Mouse (Mus musculus) retina, adult 2 months (tissue): ENCODE measurements around the gene Ltv1.

ENCODE experiments used
- DNase-seq: peaks from one replicate; pipeline ENCODE4 v3.0.0-alpha.2; 2012; ENCODE audit warnings: low read depth, low spot score

Ltv1 gene

DNA sequence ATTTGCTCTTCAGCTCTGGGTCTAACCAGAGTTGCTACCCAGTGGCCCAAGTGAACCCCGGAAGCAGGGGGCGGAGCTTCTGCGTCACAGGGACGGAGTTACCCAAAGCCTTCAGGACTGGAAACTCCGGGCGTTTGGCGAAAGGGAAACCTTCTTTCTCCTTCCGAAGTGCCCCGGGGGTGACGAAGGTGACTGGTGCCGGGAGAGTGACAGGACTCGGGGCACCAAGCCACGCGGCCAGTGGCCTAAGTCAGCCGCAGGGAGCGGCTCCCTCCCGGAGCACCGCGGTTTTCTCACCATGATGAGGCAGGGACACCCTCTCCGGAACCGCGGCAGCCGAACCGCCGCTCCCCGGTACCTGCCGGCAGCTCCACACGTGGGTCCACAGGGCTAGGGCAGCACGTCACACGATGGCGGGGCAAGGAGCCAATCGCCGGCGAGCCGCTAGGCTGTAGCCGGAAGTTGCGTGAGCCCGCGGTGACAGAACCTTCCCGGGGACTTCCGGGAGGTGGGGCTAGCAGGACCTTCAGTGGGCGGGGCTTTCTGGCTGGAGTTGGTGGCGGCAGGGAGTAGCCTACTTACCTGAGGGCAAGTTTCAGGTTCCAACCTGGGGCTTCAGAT is at the start of gene Ltv1:
TSS of gene Ltv1 (minus strand) at position 438 of the 621 bp plus-strand sequence.
- DNase-seq: peak; percentile 90

DNA sequence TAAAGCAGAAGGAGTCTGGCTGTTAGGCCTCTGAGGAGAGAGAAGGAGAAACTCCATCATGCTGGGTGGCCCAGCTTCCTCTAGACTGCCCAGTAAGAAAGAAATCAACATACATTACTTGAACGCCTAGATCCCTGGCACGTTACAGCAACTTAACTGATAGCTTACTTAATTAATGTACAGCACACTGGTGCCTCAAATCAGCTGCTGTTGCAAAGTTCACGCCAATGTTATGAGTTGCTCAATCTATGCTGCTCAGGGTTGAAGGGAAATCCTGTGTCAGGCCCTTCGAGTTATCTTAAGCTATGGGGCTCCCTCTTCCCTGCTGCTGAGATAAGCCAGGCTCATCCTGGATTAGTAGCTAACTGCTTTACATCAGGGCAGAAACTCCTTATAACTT is 47.5 kb upstream of the Ltv1 start:
- DNase-seq: peak; percentile 45

DNA sequence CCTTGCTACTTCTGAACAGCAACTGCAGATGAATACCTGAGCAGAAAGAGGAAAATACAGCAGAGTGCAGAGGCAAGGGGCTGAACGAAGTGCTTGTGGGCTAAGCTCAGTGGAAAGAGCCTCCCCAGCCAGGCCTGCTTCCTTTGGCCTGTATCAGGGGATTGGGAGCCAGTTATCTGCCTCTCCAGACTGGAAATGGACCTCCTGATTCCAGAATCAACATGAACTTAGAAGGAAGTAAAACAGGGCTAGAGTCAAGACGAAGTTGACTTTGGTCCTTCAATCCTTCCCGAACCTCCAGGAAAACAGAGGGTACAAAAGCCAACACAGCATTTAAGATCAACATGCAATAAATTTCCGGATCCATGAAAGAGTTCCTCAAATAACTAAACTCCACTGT is 45.2 kb upstream of the Ltv1 start:
- no peak for DNase-seq

DNA sequence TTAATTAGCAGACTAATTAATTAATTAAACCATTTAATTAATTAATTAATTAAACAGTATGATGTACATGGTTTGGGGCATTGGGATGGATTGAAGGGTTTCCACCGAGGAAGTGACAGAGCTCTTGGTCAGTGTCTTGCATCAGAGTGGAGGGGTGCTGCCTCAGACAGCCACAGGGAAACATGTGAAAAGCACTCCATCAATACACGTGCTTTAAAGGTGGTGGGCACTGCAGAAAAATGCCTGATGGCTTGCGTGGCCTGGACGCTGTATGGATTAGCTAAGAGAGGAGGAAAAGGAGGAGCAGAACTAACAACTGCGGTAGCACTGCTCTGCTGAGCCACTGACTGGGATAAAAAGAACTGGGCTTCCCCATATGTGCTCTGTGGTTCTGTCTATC is 43.9 kb upstream of the Ltv1 start:
- no peak for DNase-seq

DNA sequence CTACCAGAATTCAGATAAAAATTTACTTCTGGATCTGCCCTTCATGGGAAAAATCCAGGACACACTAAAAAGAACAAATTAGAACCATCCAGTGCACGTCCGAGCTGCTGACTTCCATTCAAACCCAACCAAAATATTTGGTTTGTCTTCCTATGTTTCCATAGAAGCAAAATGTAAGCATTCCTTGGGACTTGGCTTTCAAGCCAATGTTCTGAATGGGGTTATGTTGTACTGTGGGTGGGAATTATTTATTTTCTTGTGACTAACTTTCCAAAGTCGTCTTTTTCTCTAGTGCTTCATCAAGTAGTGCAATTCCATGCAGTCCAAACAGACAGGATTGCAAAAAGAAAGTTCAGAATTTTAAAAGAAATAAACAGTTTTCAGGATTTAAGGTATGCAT is 41.5 kb upstream of the Ltv1 start:
- no peak for DNase-seq

DNA sequence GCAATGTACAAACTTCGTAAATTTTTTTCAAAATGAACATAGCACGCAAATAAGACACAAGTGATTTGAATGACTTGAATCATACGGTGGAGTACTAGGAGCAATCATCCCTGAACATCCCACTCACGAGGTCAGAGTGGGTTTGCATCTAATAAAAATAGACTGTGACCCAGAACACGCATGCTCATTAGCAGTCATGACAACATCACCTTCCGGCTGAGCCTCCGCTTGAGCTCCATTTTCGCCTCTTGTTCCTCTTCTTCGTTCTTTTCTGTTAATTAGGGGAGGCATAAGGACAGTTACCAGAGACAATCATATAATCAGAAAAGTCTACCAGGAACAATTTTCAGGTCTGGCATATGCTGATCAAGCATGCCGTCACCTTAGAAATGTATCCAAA is 41.0 kb upstream of the Ltv1 start:
- DNase-seq: no peak

DNA sequence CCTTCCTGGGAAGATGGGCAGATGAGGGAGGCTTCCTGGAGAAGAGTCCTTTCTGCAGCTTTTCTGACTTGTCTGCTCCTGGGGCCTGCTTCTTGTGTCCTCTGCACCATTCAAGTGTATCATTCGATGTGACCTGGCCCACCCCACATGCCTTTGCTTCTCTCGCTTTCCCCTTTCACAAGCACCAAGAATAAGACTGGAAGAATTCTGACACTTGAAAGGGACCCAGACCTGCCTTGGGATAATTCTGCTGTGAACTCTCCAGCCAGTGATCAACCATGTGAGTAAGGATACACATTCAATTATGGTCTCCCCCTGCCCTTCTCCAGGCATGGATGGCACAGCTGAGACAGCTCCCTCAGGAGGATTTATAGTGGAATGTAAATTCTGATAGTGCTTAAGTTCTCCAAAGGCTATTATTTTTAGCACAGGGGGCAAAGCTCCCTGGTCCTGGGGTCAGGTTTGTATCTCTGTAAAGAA is 40.2 kb upstream of the Ltv1 start:
- DNase-seq: no peak

DNA sequence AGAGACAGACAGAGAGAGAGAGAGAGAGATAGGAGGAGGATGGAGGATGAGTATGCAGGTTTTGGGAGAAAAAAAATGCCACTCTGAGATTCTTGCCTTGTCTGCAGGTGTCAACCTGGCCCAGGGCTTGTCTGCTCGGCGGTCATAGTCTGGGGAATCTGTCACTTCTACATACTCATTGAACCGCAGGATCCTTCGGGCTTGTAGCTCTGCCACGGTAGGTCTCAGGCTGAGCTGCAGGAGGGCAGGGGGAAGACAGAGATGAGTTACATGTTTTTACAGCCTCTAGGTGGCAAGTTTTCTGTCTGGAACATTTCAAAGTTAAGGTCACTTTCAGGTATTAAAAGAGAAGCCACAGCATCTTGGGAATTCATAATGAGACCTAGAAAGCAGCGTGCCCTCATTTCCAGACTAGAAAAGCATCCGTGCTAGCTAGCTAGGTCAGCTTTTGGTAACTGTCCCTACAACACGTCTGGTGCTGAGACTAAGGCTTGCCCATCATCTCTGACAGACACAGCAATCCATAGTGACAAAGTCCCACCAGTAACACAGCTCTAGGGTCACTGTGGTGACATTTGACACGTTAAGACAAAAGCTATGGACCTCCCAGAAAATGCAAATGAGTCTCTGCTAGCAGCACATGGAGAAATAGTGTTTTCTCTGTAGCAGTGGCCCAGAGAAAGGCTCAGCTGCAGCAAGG is 39.6 kb upstream of the Ltv1 start:
- DNase-seq: no peak

DNA sequence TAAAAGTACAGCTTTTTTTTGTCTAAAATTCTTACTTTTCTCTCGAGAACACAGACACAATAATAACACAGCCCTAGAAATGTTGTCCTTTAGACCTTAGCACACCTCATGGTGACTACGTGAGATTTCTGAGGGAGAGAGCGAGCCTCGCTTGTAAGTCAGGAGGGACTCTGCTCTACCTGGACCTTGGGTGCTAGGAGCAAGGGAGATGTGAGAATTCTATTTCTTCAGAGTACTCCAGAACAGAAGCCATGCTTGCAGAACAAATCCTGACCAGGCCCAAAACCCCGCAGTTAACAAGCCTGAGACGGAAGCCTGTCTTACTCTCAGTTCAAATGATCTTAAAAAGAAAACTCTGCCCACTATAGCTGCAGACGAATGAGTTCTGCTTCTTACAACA is 37.7 kb upstream of the Ltv1 start:
- DNase-seq: no peak

DNA sequence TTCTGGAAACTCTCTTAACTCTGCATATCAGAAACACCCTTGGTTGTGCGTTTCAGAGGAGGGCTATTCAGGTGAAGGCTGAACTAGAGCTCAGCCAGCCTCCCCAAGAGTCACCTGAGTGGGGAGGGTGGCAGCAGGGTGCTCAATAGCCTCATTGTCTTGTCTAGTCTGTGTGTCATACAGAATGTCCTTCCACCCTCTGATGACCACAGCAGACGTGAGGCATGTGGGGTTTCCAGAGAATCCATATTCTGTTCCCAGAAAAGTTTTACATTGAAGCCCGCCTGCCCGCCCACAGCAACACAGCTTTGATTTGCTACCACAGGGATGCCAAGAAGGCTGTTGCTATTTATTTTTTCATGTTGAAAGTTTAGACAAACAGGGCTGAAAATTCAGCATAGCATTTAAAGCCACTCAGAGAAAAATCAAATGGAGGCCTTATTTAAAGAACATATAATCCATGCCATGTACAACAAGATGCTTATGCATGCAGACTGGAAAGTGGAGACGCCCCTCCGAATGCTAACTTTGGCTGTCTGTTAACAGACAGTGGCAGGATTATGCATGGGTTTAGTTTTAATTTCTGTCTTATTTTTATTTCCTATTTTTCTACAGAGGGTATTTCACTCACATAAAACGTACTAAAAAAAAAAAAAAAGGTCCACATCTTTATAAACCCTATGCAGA is 32.6 kb upstream of the Ltv1 start:
- DNase-seq: no peak

DNA sequence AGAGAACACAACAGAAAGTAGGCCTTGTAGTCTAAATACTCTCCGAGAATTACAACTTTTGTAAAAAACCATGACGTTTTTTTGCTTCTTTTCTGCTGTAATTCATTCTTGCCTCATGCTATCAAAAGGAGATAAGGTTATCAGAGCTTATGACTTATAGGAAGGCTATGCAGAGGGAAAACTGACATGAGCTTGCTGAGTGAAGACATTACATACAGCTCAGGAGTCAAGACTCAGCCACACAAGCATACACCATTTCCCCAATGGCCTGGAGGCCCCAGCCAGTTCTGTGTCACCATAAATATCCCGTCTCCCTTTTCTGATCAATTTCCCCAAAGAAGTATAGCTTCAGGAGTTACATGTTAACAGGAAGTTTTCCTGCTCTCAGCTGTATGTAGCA is 29.2 kb upstream of the Ltv1 start:
- no peak for DNase-seq

DNA sequence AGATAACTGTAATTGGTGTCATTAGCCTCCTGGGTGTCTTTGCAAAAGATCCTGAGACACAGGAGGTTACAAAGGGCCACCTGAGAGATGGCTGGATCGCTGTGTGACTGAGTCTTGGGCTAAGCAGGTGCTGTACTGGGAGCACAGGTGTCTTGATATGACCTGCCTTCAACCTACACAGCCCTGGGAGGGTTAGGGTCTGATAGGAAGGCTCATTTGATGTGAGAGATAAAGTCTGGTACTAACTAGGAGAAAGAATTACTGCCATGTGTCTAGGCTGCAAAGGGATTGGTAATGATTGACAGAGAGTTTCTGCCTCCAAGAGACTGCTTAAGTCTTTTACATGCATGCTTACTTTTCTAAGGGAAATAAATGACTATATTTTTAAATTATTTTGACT is 27.1 kb upstream of the Ltv1 start:
- no peak for DNase-seq

DNA sequence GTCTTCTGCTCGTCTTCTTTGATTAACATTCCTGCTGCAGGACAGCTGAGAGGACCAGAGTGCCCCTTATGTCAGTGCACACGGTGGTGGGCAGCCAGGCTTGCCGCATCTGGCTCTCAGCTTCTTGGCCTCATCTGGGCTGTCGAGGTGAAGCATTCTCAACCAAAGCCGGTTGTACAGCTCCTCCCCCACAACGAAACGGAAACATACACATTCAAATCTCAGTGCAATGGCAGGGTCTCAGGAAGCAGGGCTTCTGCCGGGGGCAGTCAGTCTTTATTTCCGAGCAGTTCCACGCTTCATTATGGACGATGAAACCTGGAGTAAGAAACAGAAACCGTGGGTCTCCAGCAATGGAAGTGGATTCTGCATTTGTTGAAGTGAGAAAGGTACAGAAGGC is 21.0 kb upstream of the Ltv1 start:
- DNase-seq: no peak

DNA sequence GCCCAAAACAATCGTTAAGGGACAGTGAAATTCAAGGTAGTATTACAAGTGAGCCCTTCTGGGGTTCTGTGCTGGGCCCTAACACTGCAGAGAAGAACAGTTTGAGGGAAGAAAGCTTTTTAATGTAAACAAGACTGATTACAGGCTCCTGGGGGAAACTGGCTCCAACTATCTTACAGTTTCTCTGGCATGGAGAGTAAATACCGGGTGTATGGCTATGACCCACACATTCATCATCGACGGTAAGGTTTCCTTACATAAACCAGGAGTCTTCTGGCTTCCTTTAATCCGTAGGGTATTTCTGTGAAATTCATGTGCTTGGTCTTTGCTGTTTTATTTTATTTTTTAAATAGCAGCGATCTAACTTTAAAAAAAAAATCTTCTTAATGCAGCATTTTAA is 19.9 kb upstream of the Ltv1 start:
- DNase-seq: no peak

DNA sequence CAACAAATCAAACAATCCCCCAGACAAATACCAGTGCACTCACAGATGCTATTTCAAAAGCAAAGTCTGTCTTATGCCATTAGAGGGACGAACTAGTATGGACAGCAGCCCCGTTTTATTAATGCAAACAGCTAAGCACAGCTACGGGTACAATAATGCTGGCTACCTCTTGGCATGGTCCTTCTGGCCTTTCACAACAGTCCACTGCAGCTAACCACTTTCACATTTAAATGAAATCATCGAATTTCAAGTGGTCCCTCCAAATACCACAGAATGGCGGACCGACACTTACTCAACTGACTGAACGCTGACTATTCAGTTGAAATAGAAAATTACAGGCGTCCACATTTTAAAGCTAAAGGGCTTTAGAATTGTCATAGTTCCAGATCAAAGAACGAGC is 19.4 kb upstream of the Ltv1 start:
- no peak for DNase-seq

DNA sequence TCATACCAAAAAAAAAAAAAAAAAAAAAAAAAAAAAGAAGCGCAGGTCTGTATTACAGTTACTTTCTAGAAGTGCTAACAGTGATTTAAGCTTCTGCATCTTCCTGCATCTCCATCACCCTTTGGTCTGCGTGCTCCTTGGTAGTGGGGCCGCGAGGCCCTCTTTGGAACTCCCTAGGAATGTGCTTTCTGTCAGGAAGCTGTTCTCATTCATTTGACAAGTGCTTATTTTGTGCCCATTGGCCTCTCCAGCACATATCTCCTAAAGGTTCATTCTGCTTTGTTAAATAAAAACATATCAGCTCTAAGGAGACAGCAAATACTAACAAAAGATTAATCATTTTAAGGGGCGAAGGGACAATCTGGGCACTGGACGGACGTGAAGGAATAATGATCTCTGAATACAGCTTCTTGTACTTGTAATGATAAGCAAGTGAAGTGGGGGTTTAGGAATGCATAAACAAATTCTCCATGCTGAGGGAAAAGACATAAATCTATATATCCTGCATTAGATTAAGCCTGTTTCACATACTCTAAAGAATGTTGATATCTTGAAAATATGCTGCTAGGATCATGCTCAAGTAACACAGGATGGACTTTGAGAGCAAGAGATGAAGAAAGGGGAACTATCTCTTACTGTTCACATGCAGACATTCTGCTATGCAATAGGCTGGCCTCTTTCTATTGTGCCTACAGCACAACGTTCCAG is 17.1 kb upstream of the Ltv1 start:
- DNase-seq: no peak

DNA sequence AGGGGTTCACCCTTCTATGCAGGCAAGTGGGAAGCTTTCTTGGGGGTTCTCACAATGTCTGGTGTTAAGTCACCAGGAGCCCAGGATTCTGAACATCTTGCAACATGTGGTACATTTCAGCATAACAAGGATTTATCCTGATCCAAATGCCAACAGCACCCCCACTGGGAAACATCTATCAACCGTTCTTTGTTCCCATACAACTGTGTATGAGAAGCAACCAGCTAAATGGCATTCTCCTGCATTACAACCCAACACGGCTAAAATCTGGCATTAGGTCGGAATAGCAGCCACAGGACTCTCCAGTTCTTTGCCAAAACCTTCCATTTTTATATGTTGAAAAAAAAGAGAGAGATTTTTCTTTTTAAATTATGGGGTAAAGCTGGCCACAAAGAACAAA is 16.5 kb upstream of the Ltv1 start:
- no peak for DNase-seq

DNA sequence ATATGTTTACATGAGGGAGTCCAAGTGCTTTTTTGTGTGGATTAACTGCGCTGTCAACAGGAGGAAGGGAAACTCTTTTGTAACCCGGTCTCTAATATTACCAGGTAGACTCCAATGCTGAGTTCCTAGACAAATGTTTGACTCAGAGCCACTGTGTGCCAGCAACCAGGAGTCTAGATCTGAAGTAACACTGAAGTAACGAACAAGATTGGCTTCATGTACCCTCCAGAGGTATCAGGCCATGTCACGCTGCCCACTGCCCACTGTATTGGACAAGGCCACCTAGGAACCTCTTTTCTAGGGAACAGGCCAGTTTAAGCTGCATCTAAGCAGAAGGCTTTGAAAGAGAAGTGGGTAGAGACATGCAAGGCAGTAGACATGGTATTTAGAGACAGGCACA is 16.1 kb upstream of the Ltv1 start:
- no peak for DNase-seq

DNA sequence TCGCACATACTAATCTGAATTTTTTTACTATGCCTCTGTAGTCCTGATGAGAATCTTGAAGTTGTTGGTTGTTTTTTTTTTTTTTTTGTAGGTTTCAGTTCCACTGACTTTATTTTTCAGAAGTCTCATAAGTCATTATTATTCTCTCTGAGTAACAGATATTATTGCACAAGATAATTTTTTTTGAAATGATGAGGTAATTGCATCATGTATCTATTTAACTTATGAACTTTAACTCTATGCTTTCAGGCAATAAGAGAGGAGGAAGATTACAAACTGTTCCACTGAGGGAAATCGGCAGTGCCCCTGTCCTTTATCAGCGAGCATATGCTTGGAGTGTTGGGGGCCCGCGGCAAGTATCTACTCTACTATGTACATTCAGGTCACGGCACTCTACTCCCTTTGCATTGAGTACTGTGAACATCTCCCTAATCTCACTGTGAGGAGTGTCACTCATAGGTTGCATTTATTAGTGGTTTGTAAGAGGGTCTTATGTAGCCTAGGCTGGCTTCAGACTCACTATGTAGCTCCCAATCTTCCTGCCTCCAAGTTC is 8.8 kb upstream of the Ltv1 start:
- DNase-seq: no peak

DNA sequence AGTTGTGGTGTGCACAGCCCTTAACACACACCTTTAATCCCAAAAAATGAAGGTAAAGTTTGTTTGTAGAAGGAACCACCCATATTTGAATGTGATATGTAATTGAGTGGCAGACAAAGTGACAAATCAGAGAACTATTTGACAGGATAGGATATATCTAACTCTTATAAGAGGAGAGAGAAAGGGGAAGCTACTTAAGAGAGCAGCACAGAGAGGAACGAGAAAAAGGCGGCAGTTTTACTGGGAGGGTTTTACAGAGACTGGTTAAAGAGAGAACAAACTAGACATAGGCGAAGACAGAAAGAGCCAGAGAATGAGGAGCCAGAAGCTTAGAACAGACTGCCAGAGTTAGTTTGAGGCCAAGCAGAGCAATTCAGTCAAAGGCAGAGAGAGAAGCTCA is 7.9 kb upstream of the Ltv1 start:
- no peak for DNase-seq

DNA sequence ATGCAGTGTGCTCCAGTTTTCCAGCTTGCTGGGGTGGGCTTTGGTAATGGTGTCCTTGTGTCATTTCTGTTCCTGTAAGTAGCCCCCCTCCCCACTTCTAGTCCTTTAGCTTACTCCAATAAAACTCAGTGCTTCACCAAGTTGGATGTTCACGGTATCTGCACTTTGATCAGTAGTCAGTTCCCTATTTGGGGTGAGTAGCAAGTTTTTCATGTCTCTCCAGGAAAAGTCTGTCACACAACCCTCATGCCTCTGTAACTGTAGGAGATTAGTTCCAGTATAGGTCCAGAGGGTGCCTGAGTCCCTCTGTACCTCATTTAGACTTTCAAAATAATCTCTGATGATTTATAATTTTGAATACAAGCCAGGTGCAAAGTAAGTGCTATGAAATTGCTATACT is 6.3 kb upstream of the Ltv1 start:
- DNase-seq: no peak

DNA sequence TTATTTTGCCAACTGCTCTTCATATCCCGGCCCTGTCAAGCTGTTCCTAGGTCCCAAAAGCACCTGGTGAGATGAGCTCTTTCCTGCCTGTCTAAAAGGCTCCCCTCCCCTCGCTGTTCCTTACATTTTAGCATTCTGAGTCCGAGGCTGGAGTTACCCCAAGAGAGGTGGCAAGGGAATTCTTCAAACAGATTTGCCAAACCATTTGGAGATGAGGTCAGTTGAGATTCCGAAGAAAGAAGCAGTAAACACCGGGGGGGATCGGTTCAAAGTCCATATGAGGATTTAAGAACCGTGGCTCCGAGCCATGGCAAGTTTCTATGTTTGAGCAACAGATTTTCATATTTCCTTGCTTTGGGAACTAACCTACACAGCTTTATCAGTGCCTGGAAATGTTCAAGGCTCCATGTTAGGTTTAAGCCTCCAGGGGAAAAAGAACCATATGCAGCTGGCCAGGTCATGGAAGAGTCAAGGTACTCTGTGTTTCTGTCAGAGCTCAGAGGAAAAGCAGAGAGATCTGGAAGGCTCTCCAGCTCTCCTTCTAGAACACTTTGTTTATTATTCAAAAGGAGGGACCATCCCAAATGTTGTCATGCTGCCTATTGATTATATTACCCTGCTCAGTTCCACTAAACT is 4.0 kb upstream of the Ltv1 start:
- DNase-seq: no peak
